Mouse (Mus musculus) liver, adult (tissue): ENCODE measurements around the gene Krtap19-2.

Experiments used
- GATA4 ChIP-seq: IDR thresholded peaks from 2 replicates; pipeline ENCODE4 v1.6.1; 2014; ENCODE audit warnings: mild to moderate bottlenecking, low read length; ENCODE audit not compliant: insufficient replicate concordance

The Krtap19-2 gene

DNA sequence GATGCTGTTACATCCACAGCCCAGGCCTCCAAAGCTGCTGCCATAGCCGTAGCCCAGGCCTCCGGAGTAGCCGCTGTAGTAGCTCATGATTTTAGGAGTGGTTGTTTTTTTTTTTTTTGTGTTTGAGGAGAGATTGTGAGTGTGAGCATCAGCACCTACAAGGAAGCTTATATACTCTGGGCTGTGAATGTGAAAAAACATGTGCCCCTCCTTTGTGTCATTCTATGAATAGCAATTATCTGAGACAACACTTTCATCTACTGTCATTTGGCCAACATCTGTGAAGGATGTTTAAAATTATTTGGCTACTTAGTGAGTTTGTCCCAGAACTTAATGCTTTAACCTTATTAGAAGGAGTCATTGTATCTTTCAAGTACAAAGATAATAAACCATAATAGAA lies at the start of gene Krtap19-2:
TSS of gene Krtap19-2 (minus strand) at position 101 of the 400 bp plus-strand sequence.
- TF ChIP-seq GATA4 = no peak

DNA sequence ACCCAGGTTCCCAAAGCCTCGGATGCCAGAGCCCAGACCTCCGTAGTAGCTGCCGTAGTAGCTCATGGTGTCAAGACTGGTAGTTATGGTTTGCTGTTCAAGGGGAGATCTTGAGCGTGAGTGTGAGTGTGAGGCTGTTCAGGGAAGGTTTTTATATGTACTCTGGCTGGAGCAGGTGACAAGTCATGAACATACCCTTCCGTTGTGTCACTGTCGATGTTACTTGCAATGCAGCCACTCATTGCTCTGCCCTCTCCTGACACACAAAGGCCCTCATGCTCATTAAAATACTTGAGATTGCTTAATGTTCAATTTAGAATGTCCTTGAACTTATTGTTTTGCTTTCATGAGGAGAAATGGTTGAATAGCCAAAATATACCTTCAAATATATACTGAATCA lies 22.3 kb upstream of the Krtap19-2 start, which contains the start of gene Krtap19-5:
TSS of gene Krtap19-5 (minus strand) at position 101 of the 400 bp plus-strand sequence.
- TF ChIP-seq GATA4 = no peak

DNA sequence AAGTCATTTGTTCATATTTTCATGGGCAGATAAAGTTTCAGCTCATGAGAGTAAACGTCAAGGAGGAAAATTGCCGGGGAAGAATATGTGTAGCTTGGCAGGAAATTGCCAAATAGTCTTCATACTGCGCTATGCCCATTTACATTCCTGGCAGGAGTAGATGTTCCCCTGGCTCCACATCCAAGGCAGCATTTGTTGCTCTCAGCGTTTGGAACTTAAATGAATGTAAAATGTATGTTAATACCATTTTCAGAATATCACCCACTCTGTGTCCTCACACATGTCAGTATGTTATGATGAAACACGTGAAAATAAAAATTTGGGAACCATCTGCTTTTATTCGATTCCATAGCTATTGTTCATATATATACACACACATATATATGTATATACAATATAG lies 12.8 kb upstream of the Krtap19-2 start:
- no peak for TF ChIP-seq GATA4

DNA sequence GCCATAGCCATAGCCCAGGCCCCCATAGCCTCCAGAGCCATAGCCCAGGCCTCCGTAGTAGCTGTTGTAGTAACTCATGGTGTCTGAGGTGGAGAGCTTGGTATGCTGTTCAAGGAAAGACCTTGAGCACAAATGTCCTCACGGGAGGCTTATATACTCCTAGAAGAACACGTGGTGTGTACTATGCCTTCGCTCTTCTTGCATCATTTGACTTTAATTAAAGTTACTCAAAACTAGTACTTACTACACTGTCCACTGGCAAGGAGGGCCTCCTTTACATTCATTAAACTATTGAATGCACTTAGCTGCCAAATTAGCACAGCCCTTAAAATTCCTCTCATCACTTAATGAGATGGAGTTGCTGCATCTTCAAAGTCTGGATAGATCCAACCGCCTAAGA lies 10.9 kb upstream of the Krtap19-2 start, which contains the start of gene Krtap19-4:
TSS of gene Krtap19-4 (minus strand) at position 101 of the 400 bp plus-strand sequence.
- no peak for TF ChIP-seq GATA4

DNA sequence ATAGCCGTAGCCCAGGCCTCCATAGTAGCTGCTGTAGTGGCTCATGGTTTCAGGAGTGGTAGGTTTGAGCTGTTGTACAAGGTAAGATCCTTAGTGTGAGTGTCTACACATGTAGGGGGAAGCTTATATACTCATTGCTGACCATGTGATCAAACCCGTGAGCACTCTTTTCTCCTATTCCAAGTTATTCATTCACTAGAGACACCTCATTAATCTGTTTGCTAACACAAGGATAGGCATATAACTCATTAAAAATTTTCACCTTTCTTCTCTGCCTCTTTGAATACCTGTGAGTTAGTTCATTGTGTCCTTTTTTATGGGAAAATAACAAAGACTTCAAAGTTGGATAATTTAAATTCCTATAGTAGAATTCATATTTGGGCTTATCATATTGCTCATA lies 3.9 kb upstream of the Krtap19-2 start, which contains the start of gene Krtap19-3:
TSS of gene Krtap19-3 (minus strand) at position 101 of the 400 bp plus-strand sequence.
- no peak for TF ChIP-seq GATA4

DNA sequence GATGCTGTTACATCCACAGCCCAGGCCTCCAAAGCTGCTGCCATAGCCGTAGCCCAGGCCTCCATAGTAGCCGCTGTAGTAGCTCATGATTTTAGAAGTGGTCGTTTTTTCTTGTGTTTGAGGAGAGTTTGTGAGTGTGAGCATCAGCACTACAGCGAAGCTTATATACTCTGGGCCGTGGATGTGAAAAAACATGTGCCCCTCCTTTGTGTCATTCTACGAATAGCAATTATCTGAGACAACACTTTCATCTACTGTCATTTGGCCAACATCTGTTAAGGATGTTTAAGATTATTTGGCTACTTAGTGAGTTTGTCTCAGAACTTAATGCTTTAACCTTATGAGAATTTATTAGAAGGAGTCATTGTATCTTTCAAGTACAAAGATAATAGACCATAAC lies 4.8 kb downstream of the Krtap19-2 start, which contains the start of gene Krtap19-1:
TSS of gene Krtap19-1 (minus strand) at position 101 of the 400 bp plus-strand sequence.
- no peak for TF ChIP-seq GATA4

DNA sequence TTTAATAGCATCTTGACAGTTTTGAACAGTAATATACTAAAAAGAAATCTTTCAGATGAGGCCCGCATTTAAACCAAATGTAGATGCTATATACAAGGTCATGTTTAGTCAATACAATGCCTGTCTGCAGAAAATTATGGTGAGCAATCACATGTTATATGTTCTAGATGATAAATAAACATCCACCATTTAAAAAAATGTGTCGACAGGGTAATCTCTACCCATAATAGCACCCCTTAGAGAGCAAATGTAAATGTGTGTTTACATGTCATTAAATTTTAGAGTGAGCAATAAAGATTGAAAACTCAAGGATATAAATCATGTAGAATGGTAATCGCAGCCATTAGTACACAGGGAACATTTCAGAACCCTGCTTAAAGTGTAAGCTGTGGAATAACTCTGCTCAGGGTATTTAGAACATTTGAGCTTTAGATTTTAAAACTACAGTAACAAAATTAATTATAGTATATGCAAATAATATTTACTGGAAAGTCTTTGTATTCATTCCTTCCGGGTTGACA lies 9.1 kb downstream of the Krtap19-2 start:
- no peak for TF ChIP-seq GATA4

DNA sequence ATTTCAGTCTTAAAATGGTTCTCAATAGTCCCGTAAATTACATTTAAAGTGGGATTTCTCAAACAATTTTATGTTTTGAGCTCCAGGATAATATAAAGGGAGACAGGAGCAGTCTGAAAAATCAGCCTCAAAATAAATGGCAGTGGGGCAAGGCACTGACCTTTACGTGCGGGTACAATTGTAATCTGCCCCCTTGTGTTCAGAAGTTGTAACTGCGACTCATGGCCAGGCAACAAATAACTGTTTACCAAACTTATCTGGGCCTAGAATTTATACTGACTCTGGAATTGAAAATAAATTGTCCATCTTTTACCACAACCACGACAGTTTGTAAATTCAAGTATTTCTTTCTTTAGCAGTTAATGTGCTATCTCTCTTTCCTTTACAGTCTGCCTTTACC lies 22.6 kb downstream of the Krtap19-2 start:
- no peak for TF ChIP-seq GATA4

DNA sequence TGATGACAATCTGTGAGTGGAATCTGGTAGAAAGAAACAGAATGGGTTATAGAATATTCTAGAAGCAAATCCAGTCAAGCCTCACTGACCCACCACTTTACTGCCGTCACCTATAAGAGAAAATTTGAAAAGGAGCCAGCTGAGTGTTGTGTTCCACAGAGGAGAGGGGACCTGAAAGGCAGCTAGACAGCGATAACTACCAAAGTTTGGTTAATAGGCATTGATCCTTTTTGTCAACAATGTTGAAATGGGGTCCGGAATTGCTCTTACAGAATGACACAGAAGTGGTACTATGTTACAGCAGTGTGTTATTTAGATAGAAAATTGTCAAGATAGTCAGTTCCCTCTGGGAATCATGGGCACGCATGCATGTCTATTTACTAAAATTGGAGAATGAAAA lies 25.5 kb downstream of the Krtap19-2 start:
- TF ChIP-seq GATA4 = no peak

DNA sequence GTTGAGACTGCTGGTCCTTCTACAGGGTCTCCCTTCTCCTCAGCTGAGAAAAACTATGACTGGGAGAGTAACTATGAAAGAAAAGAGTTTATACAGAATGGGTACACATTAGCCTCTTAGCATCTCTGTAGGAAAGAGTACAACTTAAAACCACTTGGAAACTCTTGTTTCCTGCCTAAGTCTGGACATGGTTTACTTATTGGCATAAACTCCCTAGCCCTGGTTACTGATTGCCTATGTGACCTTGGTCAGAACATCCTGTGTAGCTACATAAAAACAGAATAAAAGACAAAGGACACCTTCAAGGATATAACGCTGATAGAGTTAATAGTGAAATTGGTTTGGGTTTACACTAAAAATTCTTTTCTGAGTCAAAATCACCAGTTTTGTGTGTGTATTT lies 26.7 kb downstream of the Krtap19-2 start:
- no peak for TF ChIP-seq GATA4

DNA sequence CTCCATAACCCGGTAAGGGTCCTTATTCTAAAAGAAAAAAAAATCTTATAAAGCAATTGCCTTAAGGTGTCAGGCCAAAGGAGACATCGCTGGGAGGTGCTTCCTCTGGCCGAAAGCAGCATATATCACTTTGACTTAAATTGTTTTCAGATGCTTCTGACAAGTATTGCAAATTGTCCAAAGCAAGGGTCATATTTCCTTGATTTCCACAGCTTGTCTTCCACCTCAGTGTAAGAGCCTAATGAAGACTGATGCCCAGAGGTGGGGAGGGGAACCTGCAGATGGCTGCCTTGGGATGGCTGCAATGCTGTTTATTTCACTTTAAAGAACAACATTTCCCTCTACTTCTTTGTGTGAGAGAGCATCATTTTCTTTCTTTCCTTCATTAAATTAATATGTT lies 47.1 kb downstream of the Krtap19-2 start:
- no peak for TF ChIP-seq GATA4

DNA sequence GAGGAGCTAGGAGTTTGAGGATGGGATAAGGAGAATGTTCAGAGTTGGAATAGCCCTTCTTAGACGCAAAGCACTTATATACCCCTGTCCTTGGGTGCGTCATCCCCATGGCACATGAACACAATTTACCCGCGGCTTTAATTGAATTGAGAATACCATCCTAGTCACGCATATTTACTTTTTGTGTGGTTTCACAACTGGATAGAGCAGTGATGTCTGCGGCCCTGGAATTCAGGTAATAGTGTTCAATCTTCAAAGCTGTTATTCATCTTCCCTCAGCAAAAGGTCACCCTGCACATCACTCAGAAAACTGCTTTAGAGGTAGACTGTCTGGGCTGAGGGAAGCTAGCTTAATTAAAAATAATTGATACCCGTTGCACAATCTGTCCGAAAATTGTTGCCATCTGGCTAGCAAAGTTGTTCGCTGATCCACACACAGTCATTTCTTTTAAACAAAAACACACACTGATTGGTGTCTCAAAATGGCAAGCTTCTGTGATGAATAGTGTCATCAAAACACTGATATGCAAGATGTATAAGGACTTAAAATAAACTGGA lies 47.9 kb downstream of the Krtap19-2 start, which contains the start of gene Krtap14:
TSS of gene Krtap14 (minus strand) at position 51 of the 558 bp plus-strand sequence.
- no peak for TF ChIP-seq GATA4

DNA sequence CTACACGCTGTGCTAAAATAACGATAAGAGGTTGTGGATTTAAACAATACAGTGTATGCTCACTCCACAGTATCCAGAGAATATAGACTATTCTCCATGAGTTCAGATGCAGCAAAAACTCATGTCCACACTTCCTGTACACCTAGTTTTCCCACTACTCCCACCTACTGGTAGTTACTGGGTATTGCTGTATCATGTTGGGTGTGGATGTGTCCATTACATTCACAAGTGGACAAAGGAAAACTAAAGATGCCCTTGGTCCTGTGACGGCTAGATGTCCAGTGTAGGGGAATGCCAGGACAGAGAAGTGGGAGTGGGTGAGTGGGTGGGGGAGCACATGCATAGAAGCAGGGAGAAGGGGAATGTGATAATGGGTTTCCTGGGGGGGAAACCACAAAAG lies 50.3 kb downstream of the Krtap19-2 start:
- no peak for TF ChIP-seq GATA4
